Mouse (Mus musculus) kidney, adult 2 months (tissue): ENCODE data around the gene Ablim1. TPM values are rescaled to one million over a fixed set of nuclear protein-coding genes. Genes with fewer than 3 reads are reported as not detected.

ENCODE experiments used
- DNase-seq: peaks from one replicate; pipeline ENCODE4 v3.0.0; 2021
- H3K27ac ChIP-seq: fragments of 200-500 bp; 2 replicates; pipeline ENCODE4 v1.5.1; 2012; ENCODE audit warnings: low read depth, low read length, control low read depth, inconsistent platforms; ENCODE audit not compliant: insufficient read depth
- H3K27me3 ChIP-seq: fragments of 200-500 bp; replicated peaks from 2 replicates; pipeline ENCODE4 v1.6.1; 2012; ENCODE audit warnings: mild to moderate bottlenecking, moderate library complexity, low read length, inconsistent platforms; ENCODE audit not compliant: control insufficient read depth, insufficient read depth
- H3K36me3 ChIP-seq: fragments of 200-500 bp; 2 replicates; pipeline ENCODE4 v1.6.1; 2012; ENCODE audit warnings: mild to moderate bottlenecking, moderate library complexity, low read length, inconsistent platforms; ENCODE audit not compliant: control insufficient read depth, insufficient read depth
- H3K4me1 ChIP-seq: fragments of 200-500 bp; 2 replicates; pipeline ENCODE4 v1.6.1; 2011; ENCODE audit warnings: low read length; ENCODE audit not compliant: control insufficient read depth, insufficient read depth
- H3K4me3 ChIP-seq: fragments of 200-500 bp; 2 replicates; pipeline ENCODE4 v1.5.1; 2011; ENCODE audit warnings: mild to moderate bottlenecking, low read depth, low read length, control low read depth; ENCODE audit not compliant: insufficient read depth
- CTCF ChIP-seq: fragments of 200-500 bp; conservative IDR thresholded peaks from 2 replicates; pipeline ENCODE4 v1.5.1; 2011; ENCODE audit warnings: low read depth, mild to moderate bottlenecking, control low read depth, low read length, moderate library complexity, mixed read lengths; ENCODE audit not compliant: insufficient read depth, insufficient read length
- POLR2A ChIP-seq: fragments of 200-500 bp; IDR thresholded peaks from one replicate; pipeline ENCODE4 v1.6.1; 2011; ENCODE audit warnings: low read depth, low read length, control low read depth
- WGBS: fragments of 180-500 bp; shearing (Covaris S2); methylation state at CpG from one replicate; pipeline ENCODE4 v1.1.7; 2018; 5-methylcytosine and 5-hydroxymethylcytosine counted together
- polyA plus RNA-seq: library from polyadenylated mRNA; depleted of rRNA; stranded (reverse); fragments of >200 nt; gene quantifications from 2 replicates; pipeline ENCODE4 v1.2.3, GENCODE M21; 2012

Ablim1 gene
- polyA plus RNA-seq, 1 experiment, result 34.7 TPM

DNA sequence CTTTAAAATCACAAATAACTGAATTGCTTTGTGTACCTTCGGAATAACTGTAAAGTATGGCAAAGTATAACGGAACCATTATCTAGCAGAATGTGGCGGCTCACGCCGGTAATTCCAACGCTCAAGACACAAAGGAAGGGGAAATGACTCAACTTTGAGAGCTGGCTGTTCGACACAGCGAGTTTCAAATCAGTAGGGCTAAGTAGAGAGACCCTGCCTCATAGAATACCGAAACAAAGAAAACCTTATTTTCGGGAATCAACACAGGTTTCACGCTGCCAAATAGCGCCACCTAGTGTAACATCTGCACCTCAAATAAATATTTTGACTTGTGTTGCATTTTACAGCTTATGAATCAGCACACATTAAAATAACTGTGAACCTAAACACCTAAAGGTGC lies 14.1 kb upstream of the Ablim1 start:
- Histone ChIP-seq H3K4me3 (no peak overlapping the region), H3K36me3 (no peaks in the 10 kb centered on the region), H3K4me1 (no peaks in the 10 kb centered on the region; the same call in 1 of the 2 replicates), H3K27me3 (no peaks in the 10 kb centered on the region), H3K27ac (no peak overlapping the region)
- peak; percentile 56 for DNase-seq
- 54% methylated on average over 12 of the region's 12 CpGs for WGBS
- TF ChIP-seq CTCF (peak; percentile 25; the same call in 1 of the 2 replicates), POLR2A (no peak)

DNA sequence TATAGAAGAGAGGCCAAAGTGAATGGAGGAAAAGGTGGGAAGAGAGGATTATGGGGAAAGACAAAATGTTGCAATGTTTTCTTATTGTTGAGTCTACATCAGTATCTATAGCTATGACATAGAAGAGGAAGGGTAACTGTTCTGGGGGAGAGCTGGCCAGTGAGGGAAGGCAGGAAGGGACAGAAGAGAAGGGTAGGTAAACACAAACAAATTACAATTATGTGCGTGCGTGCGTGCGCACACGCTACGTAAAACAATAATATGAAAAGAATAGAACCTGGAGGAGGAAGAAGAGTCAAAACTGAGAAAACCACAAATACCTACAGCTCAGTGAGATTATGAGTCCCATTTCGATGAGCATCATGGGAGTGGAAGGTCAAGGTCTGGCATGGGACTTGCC lies 13.6 kb upstream of the Ablim1 start:
- Histone ChIP-seq H3K4me3 (no peak overlapping the region), H3K27me3 (no peaks in the 10 kb centered on the region), H3K36me3 (no peaks in the 10 kb centered on the region), H3K4me1 (no peaks in the 10 kb centered on the region; the same call in 1 of the 2 replicates), H3K27ac (no peak overlapping the region)
- no peak for TF ChIP-seq POLR2A
- no peak for TF ChIP-seq CTCF
- no peak for DNase-seq
- WGBS, result 96% methylated on average over 7 of the region's 7 CpGs

DNA sequence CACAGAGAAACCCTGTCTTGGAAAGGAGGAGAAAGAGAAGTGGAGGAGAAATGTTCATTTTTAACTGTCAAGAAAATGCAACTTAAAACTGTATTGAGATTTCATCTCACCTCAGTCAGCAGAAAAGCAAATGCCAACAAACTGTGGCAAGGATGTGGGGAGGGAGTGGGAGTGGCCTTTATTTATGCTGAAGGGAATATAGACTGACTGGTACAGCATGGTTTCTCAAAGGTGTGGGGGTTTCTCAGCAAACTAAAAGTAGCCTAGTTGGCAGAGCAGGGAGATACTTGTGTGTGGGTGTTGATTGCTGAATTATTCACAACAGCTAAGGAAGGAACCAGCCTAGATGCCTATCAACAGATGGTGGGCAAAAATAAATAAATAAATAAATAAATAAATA lies 13.0 kb upstream of the Ablim1 start:
- Histone ChIP-seq H3K27ac (no peak overlapping the region), H3K4me3 (no peak overlapping the region)
- no peak for DNase-seq

DNA sequence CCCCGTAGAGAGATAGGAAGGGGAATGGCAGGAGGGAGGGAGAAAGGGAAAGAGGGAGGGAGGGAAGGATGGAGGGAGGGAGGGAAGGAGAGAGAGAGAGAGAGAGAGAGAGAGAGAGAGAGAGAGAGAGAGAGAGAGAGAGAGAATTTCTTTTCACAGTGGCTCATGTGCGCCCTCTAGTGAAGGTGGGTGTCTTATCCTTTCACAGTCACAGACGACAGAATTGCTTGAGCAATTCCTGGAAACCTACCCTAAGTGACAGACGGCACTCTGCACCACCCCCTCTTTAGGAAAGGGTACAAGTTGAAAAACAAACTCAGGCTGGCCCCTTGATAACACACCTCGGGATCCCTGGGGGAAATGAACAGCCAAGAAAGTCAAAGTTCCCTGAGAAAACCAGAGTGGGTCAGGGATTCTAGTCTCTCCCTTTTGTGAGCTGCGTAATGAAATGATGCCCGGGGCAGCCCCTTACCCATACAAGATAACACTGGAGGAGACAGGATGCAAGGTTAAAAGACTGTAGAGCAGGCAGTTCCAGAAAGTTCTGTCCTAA lies 11.1 kb upstream of the Ablim1 start:
- Histone ChIP-seq H3K27me3 (no peaks in the 10 kb centered on the region), H3K36me3 (no peaks in the 10 kb centered on the region), H3K4me3 (no peak overlapping the region), H3K4me1 (no peaks in the 10 kb centered on the region; the same call in 1 of the 2 replicates), H3K27ac (no peak overlapping the region)
- DNase-seq, result peak; percentile 77
- TF ChIP-seq POLR2A (no peak), CTCF (peak; percentile 57)
- WGBS, result 24% methylated on average over 7 of the region's 7 CpGs

More for the DNA sequence above, 13.0 kb upstream of the Ablim1 start:
- no peaks in the 10 kb centered on the region for H3K27me3 ChIP-seq
- no peaks in the 10 kb centered on the region; the same call in 1 of the 2 replicates for H3K4me1 ChIP-seq
- H3K36me3 ChIP-seq, result no peaks in the 10 kb centered on the region
- TF ChIP-seq POLR2A (no peak), CTCF (no peak)

DNA sequence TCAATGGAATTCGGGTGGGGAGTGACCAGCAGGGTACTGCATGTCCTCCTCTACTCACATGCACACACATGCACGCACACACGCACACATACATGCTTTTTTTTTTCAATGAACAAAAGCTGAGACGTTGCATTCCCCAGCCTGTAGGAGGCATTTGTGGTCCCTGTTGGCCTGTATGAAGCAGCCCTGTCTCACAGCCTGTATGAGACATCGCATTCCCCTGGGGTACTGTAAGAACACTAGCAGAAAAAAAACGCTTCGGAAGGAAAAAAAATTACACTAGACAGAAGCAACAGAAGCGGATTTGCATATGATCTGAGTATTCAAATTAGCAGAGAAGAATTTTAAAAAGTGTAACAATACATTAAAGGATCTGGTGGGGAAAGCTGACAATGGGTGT lies 8.4 kb upstream of the Ablim1 start:
- TF ChIP-seq CTCF, result no peak
- no peak for TF ChIP-seq POLR2A
- Histone ChIP-seq H3K27me3 (no peaks in the 10 kb centered on the region), H3K4me3 (no peak overlapping the region), H3K36me3 (no peaks in the 10 kb centered on the region), H3K4me1 (no peaks in the 10 kb centered on the region; the same call in 1 of the 2 replicates), H3K27ac (no peak overlapping the region)
- DNase-seq, result no peak
- 84% methylated on average over 8 of the region's 8 CpGs for WGBS

DNA sequence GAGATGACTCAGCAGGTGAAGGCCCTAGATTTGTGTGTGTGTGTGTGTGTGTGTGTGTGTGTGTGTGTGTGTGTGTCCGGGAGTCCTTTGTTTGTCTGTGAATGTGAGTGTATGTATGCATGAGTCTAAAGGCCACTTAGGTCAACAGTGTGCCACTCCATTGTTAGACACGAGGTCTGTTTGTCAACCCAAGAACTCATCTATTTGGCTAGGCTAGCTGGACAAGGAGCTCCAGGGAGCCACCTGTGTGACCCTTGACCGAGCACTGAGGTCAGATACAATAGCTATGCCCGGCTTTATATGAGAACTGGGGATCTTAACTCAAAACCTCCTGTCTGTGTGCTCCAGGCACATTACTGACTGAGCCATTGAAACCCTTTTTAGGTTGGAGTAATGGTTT lies 7.8 kb upstream of the Ablim1 start:
- Histone ChIP-seq H3K4me1 (no peaks in the 10 kb centered on the region; the same call in 1 of the 2 replicates), H3K27ac (no peak overlapping the region), H3K4me3 (no peak overlapping the region), H3K27me3 (no peaks in the 10 kb centered on the region), H3K36me3 (no peaks in the 10 kb centered on the region)
- no peak for DNase-seq
- no peak for TF ChIP-seq POLR2A
- TF ChIP-seq CTCF, result no peak
- WGBS, result 64% methylated on average over 4 of the region's 4 CpGs

DNA sequence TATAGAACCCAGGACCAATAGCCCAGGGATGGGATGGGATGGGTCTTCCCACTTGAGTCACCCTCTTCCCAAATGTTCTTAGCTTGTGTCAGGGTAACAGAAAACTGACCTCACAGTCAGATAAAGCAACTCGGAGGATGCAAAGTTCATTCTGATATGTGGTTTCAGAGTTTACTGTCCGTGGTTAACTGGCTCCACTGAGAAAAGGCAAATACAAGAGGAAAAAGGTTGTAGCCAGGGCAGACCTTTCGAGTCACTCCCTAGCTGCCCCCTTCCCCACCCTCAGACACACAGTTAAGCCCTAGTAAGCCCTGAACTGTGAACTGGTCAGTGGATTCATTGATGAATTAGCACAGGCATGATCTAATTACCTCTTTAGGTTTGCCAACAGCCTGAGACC lies 7.1 kb upstream of the Ablim1 start:
- WGBS, result 64% methylated on average over 3 of the region's 3 CpGs
- no peaks in the 10 kb centered on the region; the same call in 1 of the 2 replicates for H3K4me1 ChIP-seq
- H3K4me3 ChIP-seq, result no peak overlapping the region
- no peaks in the 10 kb centered on the region for H3K36me3 ChIP-seq
- TF ChIP-seq CTCF (no peak), POLR2A (no peak)
- H3K27ac ChIP-seq, result no peak overlapping the region
- H3K27me3 ChIP-seq, result no peaks in the 10 kb centered on the region
- DNase-seq, result no peak
